Mouse (Mus musculus): Measurements from ENCODE around the gene Slc22a15. TPM values are rescaled to one million over a fixed set of nuclear protein-coding genes. Genes with fewer than 3 reads are reported as not detected.
A peak's percentile ranks its signal among the peaks of the same experiment; 100 is the strongest.

Gene Slc22a15
- total RNA-seq, 2 experiments from 2014 or later = 0.59 to 1.0 TPM

- no peak for DNase-seq (ENCODE audit: low spot score)
These were observed 109.5 kb downstream of the Slc22a15 start for GRCm38 (mm10) chr3:101814790-101815189.

DNA sequence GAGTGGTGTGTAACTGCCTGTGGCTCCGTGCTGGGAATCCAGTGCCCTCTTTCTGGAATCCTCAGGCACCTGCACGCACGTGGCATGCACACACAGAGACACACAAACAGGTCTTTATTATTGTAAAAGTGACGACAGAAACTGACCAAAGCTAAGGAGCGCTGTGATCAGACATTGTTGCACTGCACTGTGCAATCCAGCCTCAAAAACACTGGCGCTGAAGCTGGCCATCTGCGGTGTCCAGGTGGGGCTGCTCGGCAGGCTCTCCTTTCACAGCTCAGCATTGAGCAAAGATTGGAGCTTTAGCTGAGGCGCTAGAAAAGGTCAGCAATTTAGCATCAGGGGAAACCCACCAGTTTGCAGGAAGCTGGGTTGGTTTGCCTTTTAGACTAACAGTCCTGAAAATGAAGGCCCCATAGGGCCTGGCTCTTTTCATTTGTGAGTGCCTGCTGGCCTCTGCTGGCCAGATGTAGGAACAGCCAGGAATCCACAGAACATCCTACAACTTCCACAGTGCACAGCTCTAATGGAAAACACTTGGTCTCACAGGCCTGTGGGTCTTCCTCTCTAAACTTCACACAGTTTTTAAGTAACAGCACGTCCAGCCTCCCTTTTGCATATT lies 111.8 kb downstream of the Slc22a15 start:
- peak; percentile 49 for DNase-seq (ENCODE audit: low spot score)

GRCm38 (mm10) chr3:101811931-101812330 lies 112.3 kb downstream of the Slc22a15 start:
- no peak for DNase-seq (ENCODE audit: low spot score)

- no peak for DNase-seq (ENCODE audit: low spot score)
These were observed 116.6 kb downstream of the Slc22a15 start for GRCm38 (mm10) chr3:101807646-101808045.

DNA sequence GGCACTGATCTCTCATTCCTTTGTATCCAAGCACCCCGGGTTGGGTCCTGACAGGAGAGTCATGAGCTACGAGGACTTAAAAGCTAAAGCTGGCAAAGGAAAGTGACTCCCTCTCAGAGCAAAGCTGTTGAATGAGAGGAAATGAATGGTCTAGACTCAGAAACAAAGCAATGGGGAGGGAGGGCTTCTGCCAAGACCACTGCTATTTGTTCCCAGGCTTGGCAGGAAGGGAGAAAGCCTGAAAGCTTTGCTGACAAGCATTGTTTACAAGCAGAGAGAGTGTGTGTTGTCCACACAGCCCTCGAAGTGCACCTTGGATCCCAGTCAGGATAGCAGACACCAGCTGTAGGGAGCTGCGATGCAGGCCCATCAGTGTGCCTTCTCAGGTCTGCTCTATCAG lies 117.3 kb downstream of the Slc22a15 start:
- DNase-seq (ENCODE audit: low spot score) = no peak

GRCm38 (mm10) chr3:101806149-101806548 lies 118.1 kb downstream of the Slc22a15 start:
- DNase-seq (ENCODE audit: low spot score) = peak; percentile 87

Other genes starting within 250 kb of the Slc22a15 start
- gene Mab21l3, start 75.5 kb downstream of the Slc22a15 start, total RNA-seq (2021) = not detected
- gene Nhlh2, start 85.6 kb upstream of the Slc22a15 start, total RNA-seq (2021) = not detected
- gene Casq2, start 162.0 kb upstream of the Slc22a15 start, total RNA-seq (2021) = 10 to 100 TPM; 35.5 to 40.5 TPM

All from gastrocnemius, adult 18-20 months (tissue).